Mouse (Mus musculus) G1E-ER4 (cell line): ENCODE results near the gene Wwox. TPM values are rescaled to one million over a fixed set of nuclear protein-coding genes. Genes with fewer than 3 reads are reported as not detected.

ENCODE experiments used
- GATA1 ChIP-seq: IDR thresholded peaks from one replicate; pipeline ENCODE4 v1.8.0; 2012; ENCODE audit warnings: low read length, inconsistent platforms
- polyA plus RNA-seq: library from polyadenylated mRNA; stranded (reverse); fragments of >175 nt; gene quantifications from 2 replicates; pipeline ENCODE4 v1.2.3, GENCODE M21; 2012

Wwox gene
- polyA plus RNA-seq, 1 experiment, result 7.2 TPM

- TF ChIP-seq GATA1, result no peak
These were observed 160.1 kb downstream of the Wwox start for GRCm38 (mm10) chr8:114599555-114599954.

DNA sequence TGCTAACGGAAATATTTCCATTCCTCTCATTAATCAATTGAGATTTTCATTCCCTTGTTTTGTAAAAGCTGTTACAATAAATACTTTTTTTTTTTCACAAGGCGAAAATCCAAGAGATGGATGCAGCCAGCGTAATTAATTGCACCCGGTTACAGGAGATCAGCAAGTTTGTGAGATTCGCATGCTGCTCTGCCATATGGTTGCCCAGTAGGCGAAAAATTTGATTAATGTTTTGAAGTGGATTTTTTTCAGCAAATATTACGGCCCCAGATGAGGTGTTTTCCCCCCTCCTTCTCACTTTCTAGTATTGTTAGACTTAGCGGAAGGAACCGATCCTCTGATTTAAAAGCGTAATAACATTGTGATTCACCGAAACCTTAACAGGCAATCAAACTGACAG is 160.7 kb downstream of the Wwox start:
- TF ChIP-seq GATA1, result no peak

- no peak for TF ChIP-seq GATA1
These were observed 163.6 kb downstream of the Wwox start for GRCm38 (mm10) chr8:114603046-114603445.

GRCm38 (mm10) chr8:114603561-114603960 is 164.1 kb downstream of the Wwox start:
- no peak for TF ChIP-seq GATA1

DNA sequence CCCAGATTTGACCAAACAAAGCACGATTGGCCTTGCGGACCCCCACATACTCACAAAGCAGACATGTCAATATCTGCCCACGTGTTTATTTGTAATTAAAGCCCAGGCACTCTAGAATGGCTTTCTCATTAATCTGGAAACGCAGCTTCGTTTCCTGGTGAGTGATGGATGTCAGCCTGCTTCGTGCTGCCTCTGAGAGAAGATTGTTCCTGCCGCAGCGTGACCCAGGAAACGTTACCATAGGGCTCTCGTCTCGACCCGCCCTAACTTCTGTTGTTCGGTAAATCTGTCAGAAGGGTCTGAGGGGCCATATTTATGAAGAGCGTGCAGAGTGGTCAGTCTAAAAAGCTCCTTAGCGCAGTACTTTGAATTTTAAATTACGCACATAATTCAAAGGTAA is 164.9 kb downstream of the Wwox start:
- TF ChIP-seq GATA1, result no peak

GRCm38 (mm10) chr8:114605651-114606050 is 166.2 kb downstream of the Wwox start:
- TF ChIP-seq GATA1, result no peak

DNA sequence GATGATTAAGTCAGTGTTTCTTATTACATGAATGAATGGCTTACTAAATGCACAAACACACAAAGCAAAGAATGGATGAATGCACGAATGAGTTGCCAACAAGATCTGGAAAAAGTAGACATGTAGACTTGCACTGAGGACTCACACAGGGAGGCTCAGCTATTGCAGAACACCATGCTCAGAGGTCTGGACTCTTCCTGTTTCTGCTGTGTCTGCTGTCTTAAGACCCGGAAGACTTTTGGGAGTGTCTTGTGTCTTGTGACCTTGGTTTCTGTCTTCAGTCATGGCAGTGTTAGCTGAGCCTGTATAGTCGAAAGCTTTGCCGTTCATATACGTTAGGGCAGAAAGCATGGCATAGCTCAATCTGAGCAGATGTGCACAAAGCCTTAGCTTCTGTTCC is 169.9 kb downstream of the Wwox start:
- TF ChIP-seq GATA1, result no peak

GRCm38 (mm10) chr8:114611075-114611474 is 171.6 kb downstream of the Wwox start:
- TF ChIP-seq GATA1, result no peak

GRCm38 (mm10) chr8:114612091-114612490 is 172.6 kb downstream of the Wwox start:
- no peak for TF ChIP-seq GATA1

DNA sequence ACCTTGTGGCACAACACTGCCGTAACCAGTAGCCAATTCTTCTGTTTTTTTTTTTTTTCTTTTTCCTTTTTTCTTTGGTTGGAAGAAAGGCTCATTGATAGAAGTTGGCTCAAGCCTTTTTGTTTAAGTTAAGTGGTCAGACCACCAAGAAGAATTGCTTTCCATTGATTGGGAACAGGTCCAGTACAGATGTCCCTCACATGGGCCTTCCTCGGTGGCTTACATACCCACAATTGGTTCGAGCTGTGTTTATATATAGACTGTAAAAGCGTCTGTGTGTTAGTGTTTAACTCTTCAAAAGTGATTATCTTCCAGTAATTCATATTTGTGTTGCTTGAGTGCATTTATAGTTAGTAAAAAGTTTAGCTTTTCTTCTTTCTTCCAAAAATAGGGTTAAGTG is 176.0 kb downstream of the Wwox start:
- TF ChIP-seq GATA1, result no peak

GRCm38 (mm10) chr8:114615908-114616307 is 176.5 kb downstream of the Wwox start:
- TF ChIP-seq GATA1, result no peak

DNA sequence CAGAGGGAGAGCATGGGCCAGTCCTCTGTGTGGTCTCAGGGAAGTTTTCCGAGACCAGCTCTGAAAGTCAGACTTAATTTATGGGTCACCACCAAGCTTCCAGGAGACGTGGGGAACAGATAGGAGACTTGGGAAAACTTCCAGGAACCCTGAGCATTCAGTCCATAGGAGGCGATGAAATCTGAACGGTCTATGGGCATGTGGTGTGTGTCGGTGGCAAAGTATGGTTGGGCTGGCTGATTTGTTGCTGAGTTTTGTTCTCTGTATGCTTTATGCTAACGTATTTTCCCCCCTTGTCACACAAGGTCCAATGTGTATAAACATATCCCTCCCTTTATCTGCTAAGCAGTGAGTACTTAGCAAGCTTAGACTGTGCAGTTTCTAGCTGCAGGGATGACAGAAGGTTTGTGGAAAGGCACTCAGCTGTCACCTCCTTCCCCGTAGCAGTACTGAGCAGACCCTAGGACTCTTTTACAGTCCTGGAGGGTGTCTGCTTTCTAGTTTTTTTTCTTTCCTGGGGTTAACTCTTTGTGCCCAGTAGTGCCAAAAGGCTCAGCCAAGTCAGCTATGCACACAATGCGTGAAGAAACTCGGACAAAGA is 179.6 kb downstream of the Wwox start:
- no peak for TF ChIP-seq GATA1

GRCm38 (mm10) chr8:114625402-114625801 is 185.9 kb downstream of the Wwox start:
- no peak for TF ChIP-seq GATA1

DNA sequence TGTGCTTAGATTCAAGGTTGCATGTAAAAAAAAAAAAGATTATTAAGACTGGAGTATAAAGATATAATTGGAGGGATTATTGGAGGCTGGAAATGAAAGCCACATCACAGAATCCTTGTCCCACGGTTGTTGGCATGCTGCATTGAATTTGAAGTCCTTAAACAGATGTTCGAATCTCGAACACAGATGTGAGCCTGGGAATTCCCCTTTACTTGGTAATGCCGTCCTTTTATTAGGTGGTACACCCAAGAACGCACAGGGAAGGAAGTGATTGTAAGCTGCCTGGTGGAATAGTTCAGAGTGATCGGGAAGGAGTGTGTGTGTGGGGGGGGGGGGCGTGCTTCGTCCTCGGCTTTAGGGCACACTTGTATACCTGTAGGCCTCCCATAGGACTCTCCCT is 187.4 kb downstream of the Wwox start:
- TF ChIP-seq GATA1, result no peak

GRCm38 (mm10) chr8:114629719-114630118 is 190.3 kb downstream of the Wwox start:
- no peak for TF ChIP-seq GATA1

DNA sequence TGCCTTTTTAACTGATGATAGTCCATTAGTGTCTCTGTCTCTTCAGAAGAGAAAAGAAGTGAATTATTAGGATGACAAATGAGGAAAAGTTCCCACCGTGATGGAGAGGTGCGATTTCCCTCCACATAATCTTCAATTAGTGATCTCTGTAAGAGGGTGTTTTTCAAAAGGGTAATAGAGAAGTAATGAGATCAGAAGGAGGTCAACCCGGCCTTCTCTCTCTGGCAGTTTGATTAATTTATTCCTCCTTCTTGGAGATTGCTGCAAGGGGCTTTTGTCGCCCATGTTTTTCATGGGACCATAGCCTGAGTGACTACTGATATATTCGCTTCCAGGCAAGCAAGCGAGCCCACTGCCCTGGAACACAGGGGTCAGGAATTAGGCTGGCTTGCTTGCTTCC is 191.6 kb downstream of the Wwox start:
- TF ChIP-seq GATA1, result no peak

DNA sequence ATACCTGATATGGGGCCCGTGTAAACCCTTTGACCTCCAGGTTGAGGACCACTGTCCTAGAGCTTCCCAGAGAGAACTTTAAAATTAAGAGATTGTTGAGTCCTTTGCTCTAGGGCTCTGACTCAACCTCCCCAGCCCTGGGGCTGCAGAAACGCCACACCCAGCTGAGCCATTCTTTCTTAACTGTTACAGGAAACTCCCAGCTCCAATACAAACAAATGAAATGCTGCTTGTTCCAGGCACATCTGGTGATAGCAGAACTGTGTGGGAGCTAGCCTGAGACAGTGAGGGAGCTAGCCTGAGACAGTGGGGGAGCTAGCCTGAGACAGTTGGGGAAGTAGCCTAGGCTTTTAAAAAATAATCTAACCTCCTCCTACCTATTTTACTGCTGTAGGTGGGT is 194.7 kb downstream of the Wwox start:
- no peak for TF ChIP-seq GATA1
